Mouse (Mus musculus): ENCODE measurements at regions not wholly inside any gene's neighbourhood (a gene's known extent, or its start where the extent isn't known, plus 50 kb on each side); places are given as distances from the start of the nearest gene placed in this dataset.
A peak's percentile ranks its signal among the peaks of the same experiment; 100 is the strongest.

DNA sequence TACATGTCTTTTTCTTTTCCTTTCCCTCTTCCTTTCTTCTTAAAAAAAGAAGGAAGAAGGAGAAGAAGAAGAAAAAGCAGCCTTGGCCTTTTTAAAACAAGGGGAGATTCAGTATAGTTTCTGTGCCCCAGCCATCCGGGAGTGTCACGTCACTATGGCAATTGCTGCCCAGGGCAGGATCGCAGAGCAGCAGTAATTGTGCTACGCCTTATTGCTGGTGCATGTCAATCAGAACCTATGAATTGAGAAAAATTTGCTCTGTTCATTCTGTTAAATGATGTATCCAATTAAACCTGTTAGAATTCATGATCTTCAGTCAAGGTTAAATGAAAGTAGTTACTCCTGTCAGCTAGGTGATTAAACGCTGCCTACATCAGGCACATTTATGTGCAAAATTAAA lies 85.4 kb downstream of the Cdca7 start:
- Histone ChIP-seq H3K4me2 (ENCODE audit: low read depth, low read length) (no peak overlapping the region), H3K4me3 (ENCODE audit: low read depth, low read length) (no peak overlapping the region), H3K27ac (ENCODE audit: low read depth) (no peak overlapping the region), H3K4me1 (ENCODE audit: control insufficient read depth, insufficient read depth) (no peaks in the 10 kb centered on the region; the same call in 1 of the 2 replicates), H3K9ac (replicated peaks; ENCODE audit: low read depth, low read length) (no peak overlapping the region), H3K27me3 (ENCODE audit: control insufficient read depth, insufficient read depth, low read length) (no peaks in the 10 kb centered on the region), H3K9me3 (replicated peaks; ENCODE audit: control insufficient read depth, low read length) (no peaks in the 10 kb centered on the region), H3K36me3 (replicated peaks; ENCODE audit: control insufficient read depth, insufficient read depth, low read length) (no peaks in the 10 kb centered on the region)
- DNase-seq (ENCODE audit: low spot score) (no peak), ATAC-seq (ENCODE audit: insufficient read depth, low read depth) (no peak)
- no peak for TF ChIP-seq EP300 (IDR thresholded peaks at IDR 0.05; ENCODE audit: low read depth)
- TF ChIP-seq CTCF (IDR thresholded peaks at IDR 0.05; ENCODE audit: low read depth): no peak
- WGBS: 90% methylated on average over 5 of the region's 5 CpGs

DNA sequence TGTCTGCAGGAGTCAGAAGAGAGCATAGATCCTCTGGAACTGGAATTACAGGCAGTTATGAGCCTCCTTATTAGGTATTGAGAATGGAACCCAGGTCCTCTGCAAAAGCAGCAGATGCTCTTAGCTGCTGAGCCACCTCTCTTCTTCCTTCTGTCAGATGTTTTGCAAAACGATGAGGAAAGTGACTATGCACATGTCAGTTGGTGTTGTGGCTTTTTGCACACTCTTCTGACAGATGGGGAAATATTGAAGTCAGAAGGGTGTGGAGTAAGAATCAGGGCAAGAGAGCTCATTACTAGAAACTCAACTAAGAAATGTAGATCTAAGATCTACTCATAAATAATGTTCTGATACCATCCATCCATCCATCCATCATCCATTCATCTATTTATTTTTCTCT lies 102.4 kb downstream of the Cdca7 start:
- Histone ChIP-seq H3K4me3 (ENCODE audit: low read depth, low read length) (no peak overlapping the region), H3K9ac (replicated peaks; ENCODE audit: low read depth, low read length) (no peak overlapping the region), H3K36me3 (replicated peaks; ENCODE audit: control insufficient read depth, insufficient read depth, low read length) (no peaks in the 10 kb centered on the region), H3K27ac (ENCODE audit: low read depth) (no peak overlapping the region), H3K27me3 (ENCODE audit: control insufficient read depth, insufficient read depth, low read length) (no peaks in the 10 kb centered on the region), H3K4me1 (ENCODE audit: control insufficient read depth, insufficient read depth) (no peaks in the 10 kb centered on the region), H3K9me3 (replicated peaks; ENCODE audit: control insufficient read depth, low read length) (no peaks in the 10 kb centered on the region), H3K4me2 (ENCODE audit: low read depth, low read length) (no peak overlapping the region)
- ATAC-seq (ENCODE audit: insufficient read depth, low read depth) (no peak), DNase-seq (ENCODE audit: low spot score) (no peak)
- WGBS: 57% methylated on average over 1 of the region's 1 CpGs
- no peak for TF ChIP-seq EP300 (IDR thresholded peaks at IDR 0.05; ENCODE audit: low read depth)
- no peak for TF ChIP-seq CTCF (IDR thresholded peaks at IDR 0.05; ENCODE audit: low read depth)

DNA sequence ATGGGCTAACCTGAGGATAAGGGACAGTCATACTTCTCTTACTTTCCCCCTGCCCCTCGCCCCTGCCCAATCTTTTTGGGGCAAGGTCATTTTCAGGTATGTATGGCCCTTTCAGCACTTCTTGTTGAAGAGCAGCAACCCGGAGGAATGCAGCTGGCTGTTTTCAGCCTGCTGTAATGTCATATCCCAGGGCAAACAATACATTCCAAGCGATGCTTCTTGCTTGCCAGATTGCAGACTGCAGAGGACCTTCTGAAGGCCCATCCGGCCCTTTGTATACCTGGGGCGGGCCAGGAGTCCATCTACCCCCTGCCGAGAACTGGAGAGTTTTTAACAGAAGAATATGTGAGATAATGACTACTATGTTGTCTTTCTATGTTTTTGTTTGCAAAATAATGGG lies 105.2 kb downstream of the Cdca7 start:
- ATAC-seq (ENCODE audit: insufficient read depth, low read depth) (no peak), DNase-seq (ENCODE audit: low spot score) (no peak)
- no peak overlapping the region for H3K9ac ChIP-seq (replicated peaks; ENCODE audit: low read depth, low read length)
- no peak overlapping the region for H3K4me3 ChIP-seq (ENCODE audit: low read depth, low read length)
- 38% methylated on average over 6 of the region's 6 CpGs for WGBS
- H3K27me3 ChIP-seq (ENCODE audit: control insufficient read depth, insufficient read depth, low read length): no peaks in the 10 kb centered on the region
- peaks cover 9% of the 10 kb centered on the region for H3K9me3 ChIP-seq (replicated peaks; ENCODE audit: control insufficient read depth, low read length)
- H3K4me2 ChIP-seq (ENCODE audit: low read depth, low read length): no peak overlapping the region
- no peak for TF ChIP-seq EP300 (IDR thresholded peaks at IDR 0.05; ENCODE audit: low read depth)
- no peak for TF ChIP-seq CTCF (IDR thresholded peaks at IDR 0.05; ENCODE audit: low read depth)
- H3K27ac ChIP-seq (ENCODE audit: low read depth): no peak overlapping the region
- H3K4me1 ChIP-seq (ENCODE audit: control insufficient read depth, insufficient read depth): no peaks in the 10 kb centered on the region
- H3K36me3 ChIP-seq (replicated peaks; ENCODE audit: control insufficient read depth, insufficient read depth, low read length): no peaks in the 10 kb centered on the region

DNA sequence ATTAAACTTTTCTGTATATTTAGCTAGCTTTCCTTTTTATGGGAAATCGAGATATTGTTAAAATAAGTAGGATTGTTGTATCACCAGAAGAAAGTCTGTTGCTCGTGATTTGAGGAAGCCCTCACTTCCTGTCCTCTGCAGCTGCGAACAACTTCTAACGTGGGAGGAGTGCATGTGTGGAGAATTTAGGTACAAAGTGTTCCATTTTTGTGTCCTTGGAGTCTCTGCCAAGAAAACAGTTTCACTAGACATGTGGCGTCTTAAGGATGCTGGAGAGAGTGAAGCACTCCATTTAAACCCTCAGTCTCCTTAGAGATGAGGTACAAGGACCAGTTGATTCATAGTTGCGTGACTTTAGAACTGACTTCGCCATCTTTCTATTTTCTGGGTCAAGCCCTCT lies 112.9 kb downstream of the Cdca7 start:
- ATAC-seq (ENCODE audit: insufficient read depth, low read depth) (peak; percentile 57; the same call in 1 of the 2 replicates), DNase-seq (ENCODE audit: low spot score) (peak; percentile 49)
- 52% methylated on average over 7 of the region's 7 CpGs for WGBS
- H3K36me3 ChIP-seq (replicated peaks; ENCODE audit: control insufficient read depth, insufficient read depth, low read length): no peaks in the 10 kb centered on the region
- TF ChIP-seq EP300 (IDR thresholded peaks at IDR 0.05; ENCODE audit: low read depth) (peak; percentile 78; the same call in 1 of the 2 replicates), CTCF (IDR thresholded peaks at IDR 0.05; ENCODE audit: low read depth) (no peak)
- no peak overlapping the region for H3K4me2 ChIP-seq (ENCODE audit: low read depth, low read length)
- no peak overlapping the region for H3K4me3 ChIP-seq (ENCODE audit: low read depth, low read length)
- H3K9me3 ChIP-seq (replicated peaks; ENCODE audit: control insufficient read depth, low read length): peaks cover 9% of the 10 kb centered on the region
- no peaks in the 10 kb centered on the region for H3K4me1 ChIP-seq (ENCODE audit: control insufficient read depth, insufficient read depth)
- H3K27ac ChIP-seq (ENCODE audit: low read depth): peak overlapping the region; percentile 61
- no peak overlapping the region for H3K9ac ChIP-seq (replicated peaks; ENCODE audit: low read depth, low read length)
- no peaks in the 10 kb centered on the region for H3K27me3 ChIP-seq (ENCODE audit: control insufficient read depth, insufficient read depth, low read length)

DNA sequence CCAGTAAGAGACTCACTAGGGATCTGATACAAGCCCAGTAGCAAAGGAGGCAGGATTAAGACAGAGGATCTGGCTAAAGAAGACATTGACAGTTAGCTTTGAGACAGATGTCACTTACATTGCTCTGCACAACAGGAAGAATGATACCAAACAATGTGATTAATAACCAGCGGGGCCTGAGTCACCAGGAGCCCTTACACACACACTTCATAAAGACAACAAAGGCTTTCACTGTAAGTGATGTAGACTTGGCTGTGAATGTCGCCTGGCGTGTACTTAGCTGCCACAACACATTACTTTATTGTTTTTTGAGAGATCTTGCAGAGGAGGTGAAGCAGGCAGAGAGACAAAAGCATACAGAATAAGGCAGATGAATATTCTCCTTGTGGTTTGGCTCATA lies 116.1 kb downstream of the Cdca7 start:
- TF ChIP-seq EP300 (IDR thresholded peaks at IDR 0.05; ENCODE audit: low read depth) (no peak), CTCF (IDR thresholded peaks at IDR 0.05; ENCODE audit: low read depth) (no peak)
- Histone ChIP-seq H3K27me3 (ENCODE audit: control insufficient read depth, insufficient read depth, low read length) (no peaks in the 10 kb centered on the region), H3K4me2 (ENCODE audit: low read depth, low read length) (no peak overlapping the region), H3K4me1 (ENCODE audit: control insufficient read depth, insufficient read depth) (no peaks in the 10 kb centered on the region), H3K36me3 (replicated peaks; ENCODE audit: control insufficient read depth, insufficient read depth, low read length) (no peaks in the 10 kb centered on the region), H3K4me3 (ENCODE audit: low read depth, low read length) (no peak overlapping the region), H3K27ac (ENCODE audit: low read depth) (no peak overlapping the region), H3K9me3 (replicated peaks; ENCODE audit: control insufficient read depth, low read length) (no peaks in the 10 kb centered on the region), H3K9ac (replicated peaks; ENCODE audit: low read depth, low read length) (no peak overlapping the region)
- ATAC-seq (ENCODE audit: insufficient read depth, low read depth) (no peak), DNase-seq (ENCODE audit: low spot score) (no peak)
- 66% methylated on average over 3 of the region's 3 CpGs for WGBS

Data from heart, postnatal 0 days (tissue).